Mouse (Mus musculus) hindbrain, embryonic 10.5 days (tissue): ENCODE measurements at regions not wholly inside any gene's neighbourhood (a gene's known extent, or its start where the extent isn't known, plus 50 kb on each side); places are given as distances from the start of the nearest gene placed in this dataset.

Experiments used
- DNase-seq: peaks from one replicate; pipeline ENCODE4 v3.0.0-alpha.2; 2017; ENCODE audit warnings: low spot score
- H3K27ac ChIP-seq: fragments of 300-500 bp; sonication (generic); 2 replicates; pipeline ENCODE4 v1.5.1; 2016; ENCODE audit warnings: mild to moderate bottlenecking, moderate library complexity
- H3K27me3 ChIP-seq: fragments of 300-500 bp; sonication (generic); 2 replicates; pipeline ENCODE4 v1.6.1; 2016; ENCODE audit warnings: mild to moderate bottlenecking; ENCODE audit not compliant: poor library complexity, insufficient read depth, severe bottlenecking
- H3K36me3 ChIP-seq: fragments of 300-500 bp; sonication (generic); 2 replicates; pipeline ENCODE4 v1.6.1; 2016; ENCODE audit warnings: mild to moderate bottlenecking, moderate library complexity
- H3K4me1 ChIP-seq: fragments of 300-500 bp; sonication (generic); replicated peaks from 2 replicates; pipeline ENCODE4 v1.6.1; 2016; ENCODE audit warnings: mild to moderate bottlenecking
- H3K4me3 ChIP-seq: fragments of 300-500 bp; sonication (generic); 2 replicates; pipeline ENCODE4 v1.5.1; 2016; ENCODE audit warnings: mild to moderate bottlenecking, moderate library complexity
- H3K9me3 ChIP-seq: fragments of 300-500 bp; sonication (generic); 2 replicates; pipeline ENCODE4 v1.6.1; 2016; ENCODE audit warnings: mild to moderate bottlenecking, moderate library complexity
- WGBS: fragments of 180-500 bp; shearing (Covaris S2); methylation state at CpG from one replicate; pipeline ENCODE4 v1.1.7; 2016; 5-methylcytosine and 5-hydroxymethylcytosine counted together

DNA sequence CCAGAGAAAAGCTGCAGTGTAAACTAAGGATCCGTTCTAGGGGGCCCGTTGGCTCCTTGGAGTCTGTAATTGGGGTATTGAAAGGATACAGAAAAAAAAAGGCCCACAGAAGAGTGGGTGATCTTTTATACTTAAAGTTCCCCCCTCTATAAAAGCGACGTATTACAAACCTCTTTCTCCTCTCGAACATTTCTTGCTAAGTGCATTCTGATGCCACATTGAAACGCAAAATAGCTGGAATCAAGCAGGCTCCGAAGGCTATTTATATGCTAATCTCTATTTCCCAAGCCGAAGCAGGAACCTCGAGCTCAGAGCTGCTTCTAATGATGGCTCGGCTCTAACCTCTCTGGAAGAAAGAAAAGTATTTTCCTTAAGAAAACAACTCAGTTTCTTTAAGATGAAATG, 117.8 kb upstream of the 4930535I16Rik start:
- peak overlapping the region; percentile 84 for H3K27ac ChIP-seq
- H3K36me3 ChIP-seq = no peaks in the 10 kb centered on the region
- H3K27me3 ChIP-seq = peaks cover 27% of the 10 kb centered on the region
- 6% methylated on average over 10 of the region's 10 CpGs for WGBS
- peaks cover 50% of the 10 kb centered on the region for H3K4me1 ChIP-seq
- no peaks in the 10 kb centered on the region for H3K9me3 ChIP-seq
- no peak for DNase-seq
- peak overlapping the region; percentile 36 for H3K4me3 ChIP-seq

DNA sequence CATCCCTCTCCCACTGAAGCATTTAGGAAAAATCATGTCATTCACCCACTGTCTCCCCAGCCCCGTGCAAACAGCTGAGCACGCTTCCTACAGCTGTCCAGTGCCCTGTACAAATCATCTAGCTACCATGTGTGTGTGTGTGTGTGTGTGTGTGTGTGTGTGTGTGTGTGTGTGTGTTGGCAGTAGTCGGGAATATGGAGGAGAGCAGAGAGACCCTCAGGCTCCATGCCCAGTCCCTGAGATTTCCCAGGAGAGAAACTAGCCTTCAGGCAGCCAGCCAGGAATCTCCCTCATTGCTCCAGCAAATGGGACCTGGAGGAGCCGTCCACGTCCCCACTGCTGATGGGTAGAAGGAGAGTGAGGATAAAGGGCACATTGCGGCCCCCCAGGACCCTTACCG, 117.4 kb upstream of the 4930535I16Rik start:
- peaks cover 50% of the 10 kb centered on the region for H3K4me1 ChIP-seq
- H3K36me3 ChIP-seq = no peaks in the 10 kb centered on the region
- peak overlapping the region; percentile 36 for H3K4me3 ChIP-seq
- H3K9me3 ChIP-seq = no peaks in the 10 kb centered on the region
- H3K27me3 ChIP-seq = peaks cover 27% of the 10 kb centered on the region
- WGBS = 18% methylated on average over 7 of the region's 7 CpGs
- H3K27ac ChIP-seq = peak overlapping the region; percentile 84
- DNase-seq = peak; percentile 60

DNA sequence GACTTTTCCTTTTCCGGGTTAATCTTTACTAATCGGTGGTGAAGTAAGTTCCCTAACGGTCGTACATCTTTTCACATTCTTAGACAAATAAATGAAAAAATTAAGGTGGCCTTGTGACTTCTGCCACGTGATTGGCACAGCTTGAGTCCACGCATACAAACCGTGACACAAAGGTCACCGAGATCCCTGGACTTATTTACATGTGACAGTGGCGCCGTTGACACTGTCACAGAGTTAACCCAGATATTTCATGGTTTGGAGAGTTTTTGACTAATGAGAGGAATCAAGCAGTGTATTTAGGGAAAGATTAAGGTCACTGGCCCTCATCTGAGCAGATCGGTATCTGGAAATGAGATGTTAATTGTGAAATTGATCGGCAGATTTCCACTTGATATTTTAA, 110.2 kb upstream of the 4930535I16Rik start:
- no peak overlapping the region for H3K27ac ChIP-seq
- no peaks in the 10 kb centered on the region for H3K9me3 ChIP-seq
- H3K4me1 ChIP-seq = 0 out of 2 replicates have a peak, but pooled peaks cover 3% of the 10 kb centered on the region
- no peaks in the 10 kb centered on the region for H3K36me3 ChIP-seq
- no peak for DNase-seq
- 81% methylated on average over 12 of the region's 12 CpGs for WGBS
- no peak overlapping the region for H3K4me3 ChIP-seq
- H3K27me3 ChIP-seq = no peaks in the 10 kb centered on the region

DNA sequence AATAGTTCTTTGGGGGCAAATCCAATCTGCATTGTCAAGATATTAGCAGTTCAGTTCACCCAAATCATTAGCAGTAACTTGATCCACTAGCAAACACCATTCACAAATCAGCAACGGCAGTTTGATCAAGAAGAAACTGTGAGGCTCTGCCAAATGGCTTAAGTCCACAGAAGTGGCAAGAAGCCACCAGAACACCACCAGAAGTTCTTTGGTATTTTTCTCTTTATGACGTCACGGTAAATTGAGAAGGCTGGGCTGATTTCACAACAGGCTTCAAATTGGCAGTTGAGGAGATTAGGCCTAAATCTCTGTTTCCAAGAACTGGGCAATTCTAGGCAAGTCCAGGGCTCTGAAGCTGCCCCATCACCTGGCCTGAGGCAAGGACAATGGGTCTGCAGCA, 98.6 kb upstream of the 4930535I16Rik start:
- DNase-seq = no peak
- H3K27me3 ChIP-seq = no peaks in the 10 kb centered on the region
- no peaks in the 10 kb centered on the region for H3K36me3 ChIP-seq
- WGBS = 83% methylated on average over 3 of the region's 3 CpGs
- peaks cover 7% of the 10 kb centered on the region; the same call in 1 of the 2 replicates for H3K4me1 ChIP-seq
- no peak overlapping the region for H3K27ac ChIP-seq
- H3K9me3 ChIP-seq = no peaks in the 10 kb centered on the region
- no peak overlapping the region for H3K4me3 ChIP-seq

DNA sequence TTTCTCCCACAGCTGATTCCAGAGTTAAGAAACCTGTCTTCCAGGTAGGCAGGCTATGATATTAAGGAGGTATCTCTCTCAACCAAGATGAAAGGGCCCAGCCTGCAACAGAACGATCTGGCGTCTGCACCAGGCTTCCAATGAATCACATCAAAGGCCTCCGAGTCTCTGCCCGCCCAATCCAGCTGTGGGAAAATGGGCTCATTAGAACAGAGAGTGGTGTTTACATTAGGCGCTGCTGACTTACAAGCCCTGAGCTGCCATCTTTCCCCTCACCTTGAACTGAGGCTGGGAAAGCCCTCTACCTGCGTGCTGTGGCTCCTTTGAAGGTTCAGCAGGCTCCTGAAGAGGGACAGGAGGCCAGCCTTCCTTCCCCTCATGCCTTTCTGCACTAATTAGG, 97.5 kb upstream of the 4930535I16Rik start:
- WGBS = 63% methylated on average over 6 of the region's 6 CpGs
- DNase-seq = no peak
- H3K27ac ChIP-seq = no peak overlapping the region

DNA sequence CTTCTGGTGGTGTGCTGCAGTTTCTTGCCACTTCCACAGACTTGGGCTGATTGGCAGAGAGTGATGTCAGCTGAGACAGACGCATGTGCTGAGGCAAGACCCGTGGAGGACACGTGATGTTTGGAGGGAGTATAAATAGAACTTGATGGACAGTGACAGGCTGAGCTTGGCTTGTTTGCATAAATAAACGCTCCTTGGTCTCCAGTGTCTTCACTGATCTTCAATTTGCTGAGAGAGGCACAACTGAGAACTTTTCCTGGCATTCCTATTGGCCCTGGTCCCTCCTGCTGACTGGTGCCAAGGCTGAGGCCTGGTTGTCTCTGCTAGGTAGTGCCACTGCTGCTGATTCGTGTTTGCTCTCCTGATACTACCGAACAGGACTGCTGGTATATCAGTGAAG, 94.6 kb upstream of the 4930535I16Rik start:
- 76% methylated on average over 6 of the region's 6 CpGs for WGBS
- no peaks in the 10 kb centered on the region for H3K9me3 ChIP-seq

More for the DNA sequence above, 97.5 kb upstream of the 4930535I16Rik start:
- H3K36me3 ChIP-seq = no peaks in the 10 kb centered on the region
- no peak overlapping the region for H3K4me3 ChIP-seq
- H3K4me1 ChIP-seq = 0 out of 2 replicates have a peak, but pooled peaks cover 5% of the 10 kb centered on the region
- no peaks in the 10 kb centered on the region for H3K27me3 ChIP-seq
- H3K9me3 ChIP-seq = no peaks in the 10 kb centered on the region

DNA sequence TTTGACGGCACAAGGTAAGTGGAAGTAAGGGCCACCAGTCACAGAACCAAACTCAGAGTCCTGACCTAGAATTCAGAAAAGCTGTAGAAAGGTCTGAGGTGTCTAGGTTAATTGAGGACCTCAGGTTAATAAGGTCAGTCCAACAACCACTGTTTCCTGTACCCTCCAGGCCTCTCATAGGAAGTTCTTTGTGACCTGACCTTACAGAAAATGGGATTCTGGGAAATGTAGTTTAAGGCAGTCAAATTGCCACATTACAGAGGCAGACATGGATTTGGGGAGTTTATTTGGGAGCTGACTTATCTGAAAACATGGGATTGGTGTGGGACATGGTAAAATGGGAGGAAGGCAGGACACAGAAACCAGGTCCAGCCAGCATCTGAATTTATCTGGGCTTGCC, 90.9 kb upstream of the 4930535I16Rik start:
- H3K27me3 ChIP-seq = no peaks in the 10 kb centered on the region
- H3K36me3 ChIP-seq = no peaks in the 10 kb centered on the region
- DNase-seq = no peak
- H3K9me3 ChIP-seq = no peaks in the 10 kb centered on the region
- no peak overlapping the region for H3K4me3 ChIP-seq
- WGBS = 96% methylated on average over 1 of the region's 1 CpGs
- H3K4me1 ChIP-seq = no peaks in the 10 kb centered on the region
- H3K27ac ChIP-seq = no peak overlapping the region

More for the DNA sequence above, 94.6 kb upstream of the 4930535I16Rik start:
- Histone ChIP-seq H3K4me3 (no peak overlapping the region), H3K27me3 (no peaks in the 10 kb centered on the region), H3K4me1 (0 out of 2 replicates have a peak, but pooled peaks cover 5% of the 10 kb centered on the region), H3K36me3 (no peaks in the 10 kb centered on the region), H3K27ac (no peak overlapping the region)
- no peak for DNase-seq

DNA sequence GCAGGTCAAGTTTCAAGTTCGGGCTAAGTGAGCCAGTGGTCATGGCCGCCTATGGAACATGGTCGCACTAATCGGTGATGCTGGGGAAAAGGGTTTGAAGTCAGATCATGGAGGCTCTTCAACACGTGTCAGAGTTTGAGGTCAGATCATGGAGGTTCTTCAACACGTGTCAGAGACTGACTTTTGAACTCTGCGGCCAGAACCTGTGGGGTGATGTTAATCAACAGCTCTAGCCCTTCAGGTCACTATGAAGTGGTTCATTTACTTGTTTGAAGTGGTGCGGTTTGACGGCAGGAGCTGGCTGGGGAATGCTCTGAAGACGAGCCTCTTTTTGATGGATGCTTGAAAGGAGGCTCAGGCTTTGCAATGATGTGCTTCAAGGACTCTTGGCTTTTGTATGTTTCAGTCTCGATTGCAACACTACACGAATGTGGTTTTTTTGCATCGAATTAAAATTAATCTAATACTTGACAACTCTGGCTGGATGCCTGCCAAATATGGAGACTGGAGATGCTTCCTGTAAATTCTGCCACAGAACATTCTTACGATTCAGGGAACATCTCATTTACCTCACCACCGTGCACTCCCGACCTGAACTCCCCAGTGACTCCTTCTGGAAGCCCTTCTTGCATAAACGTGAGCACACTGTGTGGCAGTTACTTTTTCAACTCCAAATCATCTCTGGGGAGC, 87.9 kb upstream of the 4930535I16Rik start:
- no peaks in the 10 kb centered on the region for H3K36me3 ChIP-seq
- no peak overlapping the region for H3K4me3 ChIP-seq
- DNase-seq = no peak
- 84% methylated on average over 17 of the region's 17 CpGs for WGBS
- no peak overlapping the region for H3K27ac ChIP-seq
- no peaks in the 10 kb centered on the region for H3K4me1 ChIP-seq
- H3K9me3 ChIP-seq = no peaks in the 10 kb centered on the region
- 0 out of 2 replicates have a peak, but pooled peaks cover 7% of the 10 kb centered on the region for H3K27me3 ChIP-seq

DNA sequence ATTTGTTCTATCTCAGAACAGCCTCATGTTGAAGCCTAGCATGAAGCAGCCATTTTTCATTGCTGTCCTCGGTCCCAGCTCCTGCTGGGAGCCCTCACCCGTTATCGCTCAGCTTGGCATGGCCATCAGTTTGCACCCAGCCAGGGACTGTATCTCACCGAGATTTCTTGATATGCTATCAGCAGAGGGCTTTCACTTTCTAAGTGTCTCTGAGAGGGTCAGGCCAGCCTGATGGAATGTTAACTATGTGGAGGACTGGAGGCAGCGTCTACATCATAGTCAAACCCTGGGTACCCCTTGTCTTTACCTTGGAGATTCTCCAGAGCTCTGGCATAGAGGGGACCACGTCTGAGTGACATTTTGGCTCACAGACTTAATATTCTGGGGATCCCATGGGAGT, 84.9 kb upstream of the 4930535I16Rik start:
- peaks cover 24% of the 10 kb centered on the region for H3K4me1 ChIP-seq
- H3K27me3 ChIP-seq = 0 out of 2 replicates have a peak, but pooled peaks cover 7% of the 10 kb centered on the region
- no peaks in the 10 kb centered on the region for H3K36me3 ChIP-seq
- 72% methylated on average over 6 of the region's 6 CpGs for WGBS
- no peak for DNase-seq
- no peak overlapping the region for H3K27ac ChIP-seq
- H3K4me3 ChIP-seq = no peak overlapping the region
- no peaks in the 10 kb centered on the region for H3K9me3 ChIP-seq

DNA sequence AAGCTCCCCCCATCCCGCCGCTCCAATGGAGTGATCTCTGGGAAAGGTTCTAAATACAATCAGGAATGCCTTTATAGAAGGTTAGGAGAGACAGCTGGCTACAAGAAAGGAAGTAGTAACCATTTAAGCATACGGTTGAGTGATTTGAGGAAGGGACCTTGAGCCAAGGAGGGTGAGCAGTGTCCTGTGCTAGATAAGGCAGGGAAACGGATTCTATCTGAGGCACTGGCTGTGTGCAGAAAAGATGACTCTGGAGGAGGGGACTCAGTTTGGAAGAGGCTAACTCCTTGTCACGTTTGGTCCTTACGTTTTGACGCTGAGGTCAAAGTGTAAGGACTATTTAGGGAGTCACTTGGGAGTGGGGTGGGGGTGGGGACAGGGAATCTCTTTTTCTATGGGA, 84.3 kb upstream of the 4930535I16Rik start:
- 77% methylated on average over 7 of the region's 7 CpGs for WGBS

DNA sequence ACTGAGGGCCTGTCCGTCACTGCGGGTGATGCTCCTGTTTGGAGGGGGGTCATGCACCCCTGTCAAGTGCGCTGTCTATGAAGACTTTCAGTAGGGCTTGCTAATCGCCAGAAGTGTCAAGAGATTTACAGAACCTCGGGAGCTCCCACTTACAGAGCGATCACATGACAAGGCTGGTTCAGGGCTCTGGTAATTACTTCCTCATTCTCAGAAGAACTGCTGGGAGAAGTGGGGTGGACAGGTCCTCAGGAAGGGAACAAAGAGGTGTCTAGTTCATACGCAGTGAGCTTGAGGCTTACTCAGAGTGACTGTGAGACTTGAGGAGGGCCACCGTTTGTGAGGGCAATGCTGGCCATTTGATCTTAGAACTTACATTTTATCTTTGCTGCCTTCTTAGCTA, 78.0 kb upstream of the 4930535I16Rik start:
- Histone ChIP-seq H3K9me3 (peaks cover 4% of the 10 kb centered on the region; the same call in 1 of the 2 replicates), H3K4me1 (peaks cover 43% of the 10 kb centered on the region), H3K4me3 (no peak overlapping the region), H3K27me3 (peaks cover 26% of the 10 kb centered on the region), H3K36me3 (no peaks in the 10 kb centered on the region), H3K27ac (no peak overlapping the region)
- DNase-seq = no peak
- WGBS = 80% methylated on average over 8 of the region's 8 CpGs

More for the DNA sequence above, 84.3 kb upstream of the 4930535I16Rik start:
- H3K27me3 ChIP-seq = 0 out of 2 replicates have a peak, but pooled peaks cover 7% of the 10 kb centered on the region
- peaks cover 24% of the 10 kb centered on the region for H3K4me1 ChIP-seq
- DNase-seq = no peak
- H3K36me3 ChIP-seq = no peaks in the 10 kb centered on the region
- no peaks in the 10 kb centered on the region for H3K9me3 ChIP-seq
- no peak overlapping the region for H3K4me3 ChIP-seq
- H3K27ac ChIP-seq = no peak overlapping the region

DNA sequence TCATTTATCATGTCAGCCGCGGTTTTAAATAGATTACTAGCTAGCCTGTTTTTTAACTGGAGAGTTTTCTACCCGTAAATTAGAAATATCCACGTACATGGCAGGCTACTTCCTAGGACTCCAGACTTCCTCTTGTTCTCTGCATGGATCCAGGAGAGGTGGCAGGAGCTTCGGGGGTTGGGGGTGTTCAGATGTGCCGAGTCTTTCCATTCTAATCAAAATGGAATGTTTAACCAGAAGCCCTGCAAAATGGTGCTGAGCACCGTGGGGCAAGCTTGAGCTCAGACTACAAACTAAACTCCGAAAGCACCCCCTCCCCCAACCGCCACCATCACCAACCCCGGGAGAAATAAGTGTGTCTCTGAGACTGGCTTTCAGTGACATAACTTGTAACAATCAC, 73.4 kb upstream of the 4930535I16Rik start:
- DNase-seq = peak; percentile 23
- 9% methylated on average over 10 of the region's 10 CpGs for WGBS
- H3K4me1 ChIP-seq = peaks cover 47% of the 10 kb centered on the region
- peak overlapping the region; percentile 79 for H3K27ac ChIP-seq
- peaks cover 55% of the 10 kb centered on the region for H3K27me3 ChIP-seq
- peak overlapping the region; percentile 48 for H3K4me3 ChIP-seq
- peaks cover 2% of the 10 kb centered on the region; the same call in 1 of the 2 replicates for H3K9me3 ChIP-seq
- no peaks in the 10 kb centered on the region for H3K36me3 ChIP-seq

DNA sequence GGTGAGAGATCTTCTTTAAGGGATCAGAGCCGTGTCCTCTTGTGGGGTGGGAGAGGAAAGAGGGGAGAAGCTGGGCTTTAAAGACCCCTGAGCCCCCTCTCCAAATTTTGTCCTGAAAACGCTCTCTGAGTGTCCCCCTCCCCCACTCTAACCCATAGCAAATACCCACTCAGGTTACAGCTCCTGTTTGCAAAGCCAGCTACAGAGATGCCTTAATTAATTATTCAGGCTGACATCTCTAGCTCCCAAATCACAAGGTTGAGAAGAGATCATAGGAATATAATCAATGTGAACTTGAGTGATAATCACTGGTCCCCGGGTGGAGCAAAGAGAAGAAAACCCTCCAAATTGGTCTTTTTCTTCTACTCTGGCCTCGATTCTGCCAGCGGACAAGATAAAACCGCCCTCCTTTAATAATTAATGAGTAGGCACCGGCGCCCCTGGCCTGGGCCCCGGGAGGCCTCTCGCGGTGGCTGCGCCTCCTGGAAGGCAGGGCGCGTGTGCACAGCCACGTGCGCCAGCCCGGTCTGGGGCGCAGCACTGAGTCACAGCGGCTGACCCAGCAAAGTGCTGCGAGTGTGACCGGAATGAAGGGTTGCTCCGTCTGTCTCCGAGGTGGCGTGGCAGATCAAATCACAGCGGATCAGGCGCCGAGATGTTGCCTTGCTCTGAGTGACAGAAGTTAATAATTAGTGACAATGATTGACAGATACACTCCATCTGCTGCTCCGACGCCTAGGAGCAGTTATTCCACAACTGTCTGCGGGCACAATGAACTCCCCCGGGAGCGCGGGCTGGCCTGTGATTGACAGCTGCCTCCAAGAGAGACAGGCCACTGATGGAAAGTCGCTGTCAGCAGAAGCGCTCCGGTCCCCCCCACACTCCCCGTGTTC, 72.7 kb upstream of the 4930535I16Rik start:
- peak overlapping the region; percentile 48 for H3K4me3 ChIP-seq
- H3K36me3 ChIP-seq = no peaks in the 10 kb centered on the region
- peaks cover 55% of the 10 kb centered on the region for H3K27me3 ChIP-seq
- peak; percentile 78 for DNase-seq
- H3K9me3 ChIP-seq = no peaks in the 10 kb centered on the region
- 1% methylated on average over 37 of the region's 37 CpGs for WGBS
- peak overlapping the region; percentile 79 for H3K27ac ChIP-seq
- H3K4me1 ChIP-seq = peaks cover 47% of the 10 kb centered on the region
